Mouse (Mus musculus) large intestine, adult 2 months (tissue): ENCODE data around the gene Gm26620. TPM values are rescaled to one million over a fixed set of nuclear protein-coding genes. Genes with fewer than 3 reads are reported as not detected.

ENCODE experiments used
- polyA plus RNA-seq: library from polyadenylated mRNA; depleted of rRNA; stranded (reverse); fragments of >200 nt; gene quantifications from 2 replicates; pipeline ENCODE4 v1.2.3, GENCODE M21; 2012; rRNA removed

Gene Gm26620
- polyA plus RNA-seq, 1 experiment, result 1.1 TPM

Other genes starting within 250 kb of the Gm26620 start
- gene Olfml2b, start 240.5 kb upstream of the Gm26620 start, polyA plus RNA-seq, result 4.5 and 4.8 TPM in 2 replicates
- gene Atf6, start 17.3 kb upstream of the Gm26620 start, polyA plus RNA-seq, result 9.6 and 14.3 TPM in 2 replicates
- 14.3 and 18.2 TPM in 2 replicates for gene Dusp12, start 475 bp downstream of the Gm26620 start, polyA plus RNA-seq
- gene Fcrlb, start 27.9 kb downstream of the Gm26620 start, polyA plus RNA-seq, result 0.24 and 0.48 TPM in 2 replicates
- gene Fcrla, start 42.5 kb downstream of the Gm26620 start, polyA plus RNA-seq, result 9.8 and 11.8 TPM in 2 replicates
- gene Fcgr2b, start 91.5 kb downstream of the Gm26620 start, polyA plus RNA-seq, result 7.7 and 16.6 TPM in 2 replicates
- 8.4 and 10.1 TPM in 2 replicates for gene Fcgr4, start 133.9 kb downstream of the Gm26620 start, polyA plus RNA-seq
- gene Fcgr3, start 179.9 kb downstream of the Gm26620 start, polyA plus RNA-seq, result 11.3 and 18.0 TPM in 2 replicates
- 1.8 and 2.0 TPM in 2 replicates for gene Cfap126, start 228.9 kb downstream of the Gm26620 start, polyA plus RNA-seq